Mouse (Mus musculus) left cerebral cortex, postnatal 25 days (tissue): Measurements from ENCODE around the gene Kcnip3. TPM values are rescaled to one million over a fixed set of nuclear protein-coding genes. Genes with fewer than 3 reads are reported as not detected.
A peak's percentile ranks its signal among the peaks of the same experiment; 100 is the strongest.

ENCODE experiments used
- DNase-seq, 2 experiments: peaks; one replicate each; pipeline ENCODE4 v3.0.0; 2022; ENCODE audit warnings: low spot score in 2 of 2, mixed read lengths in 1 of 2
- intact Hi-C: fragments of 180-260 bp; cut with DNase I; formaldehyde crosslinking; loops from one replicate; pipeline ENCODE4 v1.15.1; 2025
- total RNA-seq, 2 experiments: library from RNA; stranded (reverse); gene quantifications; 2 replicates each; pipeline ENCODE4 v1.2.3; 2021

Gene Kcnip3
- total RNA-seq, result 100 to 1,000 TPM; 120 to 123 TPM

DNA sequence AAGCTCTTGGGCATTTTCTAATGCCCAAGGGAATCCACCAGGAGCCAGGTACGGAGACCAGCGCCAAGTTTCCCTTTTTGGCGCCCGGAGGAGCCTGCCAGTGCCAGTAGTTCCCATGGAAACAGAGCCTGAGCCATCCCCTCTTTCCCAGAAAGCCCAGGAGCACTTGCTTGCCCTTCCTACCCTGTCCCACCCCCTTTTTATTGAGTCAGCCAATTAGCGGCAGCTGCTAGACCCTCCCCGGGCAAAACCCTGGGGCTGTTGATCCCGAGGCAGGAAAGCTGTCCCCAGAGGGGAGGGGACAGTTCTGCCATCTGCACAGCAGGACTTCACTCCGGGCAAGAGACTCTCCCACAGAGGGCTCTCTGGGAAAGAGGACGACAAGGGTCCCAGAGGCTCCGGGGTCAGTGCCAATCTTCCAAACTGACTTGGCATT is at the start of gene Kcnip3:
Gene Kcnip3, minus strand, starts transcription at position 89 of the 436 bp plus-strand sequence.
- DNase-seq, result peak; percentile 71 to 86
- intact Hi-C loops, result no loop called here

DNA sequence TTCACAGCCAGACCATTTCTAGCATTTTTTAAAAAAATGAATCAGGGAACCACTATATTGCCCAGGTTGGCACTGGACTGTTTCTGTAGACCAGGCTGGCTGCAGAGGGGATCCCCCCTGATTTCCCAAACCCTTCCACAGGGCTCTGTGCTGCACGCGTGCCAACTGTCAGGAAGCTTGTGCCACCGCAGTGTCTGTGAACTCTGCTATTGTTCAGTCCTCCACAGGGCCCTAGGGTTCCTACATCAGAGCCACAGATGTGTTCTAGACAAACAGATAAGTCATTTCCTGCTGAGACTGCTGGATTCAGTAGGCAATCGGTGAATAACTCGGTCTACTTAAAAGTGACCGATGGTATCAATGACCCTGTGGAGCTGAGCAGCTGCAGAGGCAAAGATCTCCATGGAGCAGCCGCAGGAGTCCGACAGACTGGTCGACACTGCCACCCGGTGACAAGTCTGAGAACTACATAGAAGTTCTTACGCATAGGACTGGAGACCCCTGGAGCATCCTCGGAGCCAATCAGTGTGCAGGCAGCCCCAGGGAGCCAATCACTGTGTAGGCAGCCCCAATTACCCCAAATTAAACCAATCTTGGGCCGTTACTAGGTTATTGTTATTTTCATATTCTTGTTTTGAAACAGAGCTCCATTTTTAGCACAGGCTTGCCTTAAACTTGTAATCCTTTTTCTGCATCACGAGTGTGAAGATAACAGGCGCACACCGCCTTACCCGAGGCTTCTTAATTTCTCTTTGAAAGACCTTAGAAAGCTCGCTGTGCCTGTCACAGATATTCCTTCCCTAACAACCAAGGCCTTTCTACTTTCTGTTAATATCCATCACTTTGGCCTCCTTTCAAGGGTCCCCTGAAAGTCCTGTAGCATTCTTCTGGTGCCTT is 37.4 kb upstream of the Kcnip3 start:
- intact Hi-C loops, result loop anchor here (2.0 kb wide), 3 partner anchors 53 to 197 kb away; partner anchors contain the start of gene Adra2b
- peak; percentile 94 to 96 for DNase-seq

DNA sequence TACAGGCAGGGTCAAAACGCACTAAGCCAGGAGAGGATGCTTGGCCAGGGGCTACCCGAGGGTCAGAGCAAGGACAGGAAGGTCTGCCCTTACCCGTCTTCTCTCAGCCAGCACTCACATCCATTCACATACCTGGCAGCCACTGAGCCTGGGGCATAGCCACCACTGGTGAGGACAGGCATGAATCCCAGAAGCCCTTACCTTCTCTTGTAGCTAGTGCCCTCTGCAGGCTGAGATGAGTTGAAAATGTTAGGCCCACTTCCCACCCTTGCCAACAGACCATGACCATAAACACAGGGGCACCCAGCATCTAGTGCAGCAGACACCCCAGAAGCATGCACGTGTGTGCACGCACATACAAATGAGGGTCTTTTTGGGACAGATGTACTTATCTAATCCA is 29.2 kb upstream of the Kcnip3 start:
- peak; percentile 45 to 70 for DNase-seq
- intact Hi-C loops, result loop anchor here (1.0 kb wide), 1 partner anchor 44 kb away; no protein-coding TSS in a partner anchor

DNA sequence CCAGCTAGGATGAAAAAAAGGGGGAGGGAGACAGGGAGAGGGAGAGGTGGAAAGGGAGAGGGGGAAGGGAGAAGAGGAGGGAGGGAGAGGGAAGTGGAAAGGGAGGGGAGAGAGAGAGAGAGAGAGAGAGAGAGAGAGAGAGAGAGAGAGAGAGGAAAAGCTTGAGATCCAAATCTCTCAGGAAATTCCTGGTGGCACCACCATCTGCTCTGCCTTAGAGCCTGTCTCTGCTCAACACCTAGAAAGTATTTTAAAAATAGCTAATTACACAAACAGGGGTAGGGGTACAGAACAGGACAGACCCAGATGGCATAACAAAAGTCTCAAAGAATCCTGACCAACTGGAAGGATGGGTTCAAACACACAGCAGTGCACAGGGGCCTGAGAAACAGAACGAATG is 28.6 kb upstream of the Kcnip3 start:
- DNase-seq, result no peak
- intact Hi-C loops, result no loop called here

DNA sequence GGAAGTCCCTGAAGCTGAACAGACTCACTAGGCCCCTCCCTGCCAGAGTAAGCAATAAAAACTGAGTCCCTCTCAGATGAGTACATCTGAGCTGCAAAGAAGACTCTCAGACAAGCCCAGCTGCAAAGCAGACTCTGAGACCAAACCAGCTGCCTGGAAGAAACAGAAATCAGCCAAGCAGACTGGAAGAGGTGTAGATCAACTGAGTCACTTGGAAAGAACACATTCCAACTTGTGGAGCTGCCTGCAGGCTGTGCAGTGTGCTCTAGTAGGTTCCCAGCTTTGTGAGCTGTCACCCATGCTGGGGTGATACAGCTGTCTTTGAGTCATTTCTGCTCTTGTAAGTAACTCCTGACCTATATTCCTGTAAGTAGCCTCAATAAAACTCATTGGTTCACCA is 27.8 kb upstream of the Kcnip3 start:
- intact Hi-C loops, result no loop called here
- no peak for DNase-seq

DNA sequence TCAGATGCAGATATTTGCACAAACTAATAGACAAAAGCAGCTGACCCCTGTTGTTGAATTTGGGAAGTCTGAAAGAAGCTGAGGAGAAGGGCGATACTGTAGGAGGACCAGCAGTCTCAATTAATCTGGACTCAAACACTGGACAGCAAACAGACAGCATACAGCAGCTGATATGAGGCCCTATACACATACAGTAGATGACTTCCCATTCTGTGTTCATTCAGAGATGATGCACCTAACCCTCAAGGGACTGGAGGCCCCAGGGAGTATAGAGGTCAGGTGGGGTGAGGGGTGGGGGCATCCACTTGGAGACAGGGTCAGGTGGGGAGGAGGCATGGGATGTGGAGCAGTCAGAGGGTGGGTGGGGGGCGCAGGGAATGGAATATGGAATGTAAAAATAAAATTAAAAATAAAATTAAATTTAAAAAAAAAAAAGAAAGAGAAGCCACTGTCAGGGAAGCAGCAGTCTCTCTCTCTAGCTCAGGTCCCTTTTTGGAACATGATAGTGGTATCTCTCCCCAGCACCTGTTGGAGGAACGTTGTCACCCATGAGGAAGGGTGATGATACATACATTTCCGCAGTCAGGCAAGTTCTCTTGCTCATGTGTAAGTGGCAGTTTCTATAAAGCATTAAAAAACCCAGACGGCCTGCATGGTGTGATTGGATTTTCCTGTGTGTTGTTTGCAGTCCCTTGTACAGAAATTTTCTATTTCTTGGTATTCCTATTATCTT is 26.6 kb upstream of the Kcnip3 start:
- no peak for DNase-seq
- intact Hi-C loops, result no loop called here

DNA sequence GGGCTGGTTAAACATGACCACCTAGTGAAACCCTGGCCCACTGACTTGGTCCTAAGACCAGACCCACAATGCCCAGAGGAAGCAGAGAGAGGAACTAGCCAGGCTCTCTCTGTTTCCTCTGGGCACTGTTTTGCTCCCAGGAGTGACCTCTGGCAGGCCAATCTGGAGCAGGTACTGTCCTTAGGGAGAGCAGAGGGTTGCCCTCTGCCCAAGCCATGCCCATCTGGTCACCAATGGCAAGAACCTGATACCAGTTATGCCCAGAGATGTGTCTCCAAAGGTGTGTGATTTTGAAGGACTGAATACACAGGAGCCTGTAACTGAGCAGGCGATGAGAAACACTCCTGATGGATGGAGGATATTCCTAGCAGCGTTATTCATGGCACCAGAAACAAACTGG is 19.8 kb upstream of the Kcnip3 start:
- DNase-seq, result no peak
- intact Hi-C loops, result no loop called here

DNA sequence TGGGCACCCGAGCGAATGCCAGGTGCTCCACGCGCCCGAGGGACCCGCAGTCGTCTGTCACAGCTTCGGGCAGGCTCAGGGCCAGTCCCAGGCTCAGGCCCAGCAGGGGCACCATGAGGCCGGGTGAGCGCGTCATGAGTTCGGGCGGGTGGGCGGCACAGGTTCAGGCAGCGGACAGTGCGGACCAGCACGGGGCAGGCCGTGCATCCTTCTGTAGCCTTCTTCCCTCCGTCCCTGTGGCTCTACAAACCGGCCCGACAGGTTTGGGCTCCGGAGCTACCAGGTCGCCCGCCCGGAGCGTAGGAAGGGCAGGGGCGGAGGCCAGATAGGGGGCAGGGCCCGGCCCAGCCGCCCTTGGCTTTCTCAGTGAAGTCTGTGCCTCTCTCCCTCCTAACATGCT is 19.3 kb upstream of the Kcnip3 start, which contains the start of gene Prom2:
Gene Prom2, minus strand, starts transcription at position 283 of the 400 bp plus-strand sequence.
- intact Hi-C loops, result no loop called here
- DNase-seq, result no peak

DNA sequence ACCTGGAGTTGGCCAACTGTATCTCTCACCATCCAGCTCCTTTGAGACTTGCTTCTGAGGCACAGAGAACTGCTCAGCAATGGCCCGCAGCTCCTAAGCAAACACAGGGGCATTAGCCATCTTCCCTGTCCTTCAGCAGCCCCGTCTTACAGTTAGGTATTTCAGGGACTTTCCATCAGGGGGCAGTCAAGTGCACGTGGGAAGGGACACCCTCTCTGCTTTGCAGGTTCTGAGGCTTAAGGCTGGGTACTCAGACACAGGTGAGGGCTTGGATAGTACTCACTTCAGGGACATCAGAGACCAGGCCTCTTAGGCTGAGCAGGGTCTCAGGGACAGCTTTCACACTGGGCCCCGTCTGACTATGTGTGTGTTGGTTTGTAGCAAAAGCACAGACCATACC is 17.6 kb upstream of the Kcnip3 start:
- DNase-seq, result no peak
- intact Hi-C loops, result no loop called here

DNA sequence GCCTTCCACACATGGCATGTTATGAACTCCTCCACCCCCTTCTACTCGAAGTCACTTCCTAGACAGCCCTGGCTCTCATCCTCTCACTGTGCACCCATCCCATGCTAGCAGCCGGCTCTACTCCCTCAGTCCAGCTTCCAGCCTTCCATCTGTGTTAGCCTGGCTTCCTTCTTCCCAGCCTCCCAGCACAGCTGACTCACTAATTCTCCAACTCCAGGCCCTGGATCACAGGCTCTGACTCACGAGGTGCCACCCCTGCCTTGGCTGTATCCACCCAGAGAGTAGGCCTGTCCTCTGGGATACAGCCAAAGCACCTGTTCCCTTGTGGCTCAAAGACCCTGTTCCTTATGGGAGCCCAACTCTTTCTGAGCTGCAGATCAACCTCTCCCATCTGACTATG is 15.7 kb upstream of the Kcnip3 start:
- peak in 1 of 2 experiments; percentile 91 for DNase-seq
- intact Hi-C loops, result loop anchor here (1.0 kb wide), 1 partner anchor 20 kb away; no protein-coding TSS in a partner anchor

DNA sequence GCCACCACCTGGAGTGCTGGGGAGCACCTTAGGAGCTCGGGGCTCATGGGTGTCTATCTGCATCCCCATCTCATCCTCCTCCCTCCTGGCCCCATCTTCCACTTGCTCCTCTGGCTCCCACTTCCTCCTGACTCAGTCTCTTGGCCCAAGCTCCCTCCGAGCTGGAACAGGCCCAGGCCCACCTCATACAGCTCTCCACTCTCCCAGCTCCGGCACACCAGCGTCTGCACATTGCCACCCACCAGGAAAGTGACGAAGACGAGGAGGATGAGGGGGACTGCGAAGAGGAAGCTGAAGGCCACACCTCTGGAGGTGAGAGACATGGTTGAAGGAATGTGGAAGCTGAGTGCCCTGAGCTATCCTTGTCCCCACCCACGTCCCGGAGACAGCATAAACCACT is 13.5 kb upstream of the Kcnip3 start:
- peak in 1 of 2 experiments; percentile 95 for DNase-seq
- intact Hi-C loops, result loop anchor here (2.0 kb wide), 1 partner anchor 15 kb away; no protein-coding TSS in a partner anchor

DNA sequence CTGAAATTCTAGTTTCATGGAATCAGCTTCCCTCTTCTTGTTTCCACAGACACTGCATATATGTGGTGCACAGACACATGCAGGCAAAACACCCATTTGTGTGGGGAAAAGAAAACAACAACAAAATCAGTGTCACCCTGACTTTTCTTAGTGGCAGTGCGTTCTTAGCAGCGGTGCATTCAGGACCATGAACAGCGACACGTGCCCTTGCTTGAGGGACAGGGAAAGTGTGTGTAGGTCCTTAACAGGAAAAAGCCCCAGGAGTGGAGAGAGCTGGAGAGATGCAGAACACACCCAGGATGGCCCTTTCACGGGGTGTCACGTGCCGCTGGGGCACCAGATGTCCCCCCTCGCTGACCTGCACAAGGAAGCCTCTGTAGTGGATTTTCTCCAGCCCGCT is 10.5 kb upstream of the Kcnip3 start:
- DNase-seq, result no peak
- intact Hi-C loops, result no loop called here

DNA sequence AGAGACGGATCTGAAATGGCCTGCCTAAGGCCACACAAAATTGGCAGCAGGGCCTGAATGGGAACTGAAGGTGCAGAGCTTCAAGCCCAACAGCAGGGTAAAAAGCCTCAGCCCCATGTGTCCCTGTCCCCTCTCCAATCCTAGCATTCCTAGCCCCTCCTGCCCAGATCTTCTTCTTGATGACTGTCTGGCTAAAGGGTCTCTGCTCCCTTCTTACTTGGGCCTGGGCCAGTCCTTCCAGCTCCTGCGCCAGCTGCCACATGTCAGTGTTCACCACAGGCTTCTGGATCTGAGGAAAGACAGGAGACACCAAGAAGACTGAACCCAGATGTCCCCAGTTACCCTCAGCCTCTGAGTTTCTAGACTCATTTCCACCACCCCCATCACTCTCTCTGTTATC is 9.7 kb upstream of the Kcnip3 start:
- intact Hi-C loops, result no loop called here

DNA sequence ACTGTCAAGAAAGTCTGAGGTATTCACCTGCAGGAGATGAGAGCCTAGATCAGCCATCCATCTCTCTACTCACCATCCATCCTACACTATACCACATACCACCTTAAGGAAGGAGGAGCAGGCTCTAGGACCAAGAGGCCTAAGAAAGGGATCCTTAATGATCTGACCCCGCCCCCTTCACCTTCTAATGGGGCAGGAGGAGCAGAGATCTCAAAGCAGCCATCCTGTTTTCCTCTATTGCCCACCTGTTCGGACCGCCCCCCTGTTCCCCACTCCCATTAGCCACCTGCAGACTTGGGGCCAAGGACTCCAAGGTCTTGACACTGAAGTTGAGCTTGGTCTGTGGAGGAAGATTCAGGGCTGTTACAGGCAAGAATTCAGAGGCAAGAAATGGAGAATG is 8.5 kb upstream of the Kcnip3 start:
- intact Hi-C loops, result no loop called here
- no peak for DNase-seq

More for the DNA sequence above, 9.7 kb upstream of the Kcnip3 start:
- no peak for DNase-seq

DNA sequence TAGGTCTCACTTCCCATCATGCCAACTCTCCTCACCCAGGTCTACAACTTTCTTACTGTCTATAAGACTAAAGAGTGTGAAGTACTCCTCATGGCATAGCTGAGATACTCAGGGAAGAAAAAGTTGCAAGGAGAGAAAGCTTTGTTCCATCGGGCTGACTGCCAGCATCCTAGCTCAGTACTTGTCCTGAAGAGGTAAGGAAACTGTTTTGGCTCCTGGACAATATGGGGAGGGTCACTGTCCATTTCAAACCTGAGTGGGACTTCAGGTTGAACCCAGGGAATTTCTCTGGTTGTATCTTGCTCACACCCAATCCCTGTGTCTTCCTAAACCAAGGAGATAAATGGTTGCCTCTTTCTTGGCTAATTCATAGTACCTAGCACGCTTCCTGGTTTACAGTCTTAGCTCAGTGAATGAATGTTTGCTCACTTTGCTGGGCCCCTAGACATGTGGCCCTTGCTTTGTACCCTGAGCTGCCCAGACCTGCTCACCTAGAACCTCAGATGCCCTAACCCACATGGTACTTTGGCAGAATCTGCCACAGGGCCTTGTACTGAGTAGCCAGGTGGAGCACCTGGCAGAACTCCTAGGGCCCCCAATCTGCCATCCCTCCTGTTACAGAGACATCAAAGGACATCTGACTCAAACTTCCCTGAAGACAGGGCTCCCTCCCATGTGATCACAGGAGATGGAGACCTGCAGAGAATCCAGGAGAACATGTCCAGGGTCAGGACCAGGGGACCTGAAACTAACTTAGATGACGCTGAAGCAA is 3.3 kb upstream of the Kcnip3 start:
- intact Hi-C loops, result no loop called here
- DNase-seq, result no peak

DNA sequence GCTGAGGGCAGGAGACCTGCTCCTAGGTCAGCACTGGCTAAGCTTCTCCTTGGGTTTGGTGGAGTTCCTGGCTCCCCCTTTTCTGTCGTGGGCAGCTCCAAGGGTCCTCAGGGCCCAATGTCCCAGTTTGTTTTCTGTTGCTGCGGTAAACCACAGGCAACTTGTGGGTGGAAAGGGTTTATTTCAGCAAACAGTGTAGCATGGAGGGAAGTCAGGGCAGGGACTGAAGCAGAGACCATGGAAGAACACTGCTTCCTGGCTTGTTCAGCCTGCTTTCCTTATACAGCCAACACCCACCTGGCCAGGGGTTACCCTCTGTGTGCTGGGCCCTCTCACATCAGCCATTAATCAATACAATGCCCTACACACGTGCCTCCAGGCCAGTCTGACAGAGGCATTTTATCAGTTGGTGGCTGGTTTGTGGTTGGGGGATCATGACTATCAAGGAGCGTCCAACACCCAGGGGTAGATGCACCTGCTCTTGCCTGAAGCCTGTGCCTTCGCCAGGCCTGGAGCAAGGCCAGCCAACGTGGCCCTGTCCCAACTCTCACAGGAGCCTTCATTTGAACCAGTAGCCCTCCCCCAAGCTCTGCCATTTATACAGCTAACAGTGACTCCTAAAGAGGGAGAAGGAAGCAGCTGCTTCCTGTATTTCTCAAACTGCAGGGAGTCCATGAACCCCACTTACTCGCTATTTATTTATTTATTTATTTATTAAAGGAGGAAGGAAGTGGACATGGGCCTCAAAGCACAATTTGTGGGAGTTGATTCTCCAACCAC is 2.2 kb upstream of the Kcnip3 start:
- no peak for DNase-seq
- intact Hi-C loops, result no loop called here

DNA sequence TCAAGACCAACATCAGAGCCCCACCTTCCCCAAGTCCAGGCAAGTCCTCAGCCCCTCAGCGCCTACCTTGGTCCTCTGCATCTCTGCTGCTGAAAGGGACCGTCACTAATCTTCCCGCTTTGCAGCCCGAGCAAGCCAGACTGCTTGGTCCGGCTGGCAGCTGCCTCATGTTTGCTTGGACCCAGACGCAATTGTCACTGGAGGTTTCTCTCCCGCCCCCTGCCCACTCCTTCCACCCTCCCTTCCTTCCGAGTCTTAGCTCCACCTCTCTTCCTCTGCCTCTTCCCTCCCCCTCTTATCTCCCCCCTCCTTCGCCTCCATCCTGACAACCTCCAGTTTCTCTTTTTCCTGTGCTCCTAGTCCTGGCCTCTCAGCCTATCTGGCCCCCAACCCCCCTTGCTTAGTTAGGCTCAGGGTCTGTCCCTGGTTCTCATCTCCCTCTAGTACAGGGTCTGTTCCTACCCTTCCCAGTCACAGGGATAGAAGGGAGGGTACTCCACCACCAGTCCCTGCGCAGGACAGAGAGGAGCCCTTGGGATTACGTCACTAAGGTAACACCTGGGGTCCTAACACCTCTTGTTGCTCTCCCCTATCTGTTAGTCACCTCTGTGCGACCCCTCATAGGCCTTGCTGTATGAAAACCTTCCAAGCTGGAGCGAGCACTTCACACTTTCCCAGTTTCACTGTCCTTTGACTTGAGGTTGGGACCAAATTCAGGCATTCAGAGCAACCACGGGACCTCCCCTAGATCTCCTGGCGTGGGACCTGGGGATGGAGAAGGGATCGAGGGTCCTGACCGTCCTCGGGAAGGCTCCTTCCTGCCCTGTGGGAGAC is 505 bp downstream of the Kcnip3 start:
- intact Hi-C loops, result loop anchor here (2.0 kb wide), 1 partner anchor 13 kb away; no protein-coding TSS in a partner anchor
- DNase-seq, result peak; percentile 66 to 88

DNA sequence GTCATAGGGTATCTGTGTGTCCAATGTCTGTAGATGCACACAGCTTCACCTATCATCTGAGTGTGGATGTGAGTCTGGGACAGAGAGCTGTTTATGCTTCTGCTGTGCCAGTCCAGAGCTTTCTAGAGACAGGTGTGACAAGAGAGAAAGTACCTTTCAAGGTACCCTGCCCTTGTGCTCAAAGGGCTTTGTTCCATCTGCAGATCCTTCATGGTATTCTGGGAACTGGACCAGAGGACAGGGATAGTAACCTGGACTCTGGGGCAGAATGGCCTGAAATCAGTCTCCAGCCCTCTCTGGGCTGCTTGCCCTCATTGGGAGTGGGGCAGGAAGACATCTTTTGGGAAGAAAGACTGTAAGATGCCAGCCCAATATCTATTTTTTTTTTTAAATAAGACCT is 1.8 kb downstream of the Kcnip3 start:
- DNase-seq, result no peak
- intact Hi-C loops, result loop anchor here (2.0 kb wide), 1 partner anchor 15 kb away; no protein-coding TSS in a partner anchor
